Mouse (Mus musculus): ENCODE measurements at regions not wholly inside any gene's neighbourhood (a gene's known extent, or its start where the extent isn't known, plus 50 kb on each side); places are given as distances from the start of the nearest gene placed in this dataset.

- TF ChIP-seq POLR2A (IDR thresholded peaks at IDR 0.05; ENCODE audit: extremely low read depth, insufficient read depth, low read length) = no peak
- no peak for TF ChIP-seq CTCF (IDR thresholded peaks at IDR 0.05; ENCODE audit: low read depth, low read length)
Measured at GRCm38 (mm10) chr9:11377586-11377985, 473.0 kb upstream of the Cntn5 start.
